Mouse (Mus musculus): ENCODE data around the gene Vwa3b. TPM values are rescaled to one million over a fixed set of nuclear protein-coding genes. Genes with fewer than 3 reads are reported as not detected.

Gene Vwa3b
- polyA plus RNA-seq, 1 experiment from 2014 or later, result 0.90 TPM

DNA sequence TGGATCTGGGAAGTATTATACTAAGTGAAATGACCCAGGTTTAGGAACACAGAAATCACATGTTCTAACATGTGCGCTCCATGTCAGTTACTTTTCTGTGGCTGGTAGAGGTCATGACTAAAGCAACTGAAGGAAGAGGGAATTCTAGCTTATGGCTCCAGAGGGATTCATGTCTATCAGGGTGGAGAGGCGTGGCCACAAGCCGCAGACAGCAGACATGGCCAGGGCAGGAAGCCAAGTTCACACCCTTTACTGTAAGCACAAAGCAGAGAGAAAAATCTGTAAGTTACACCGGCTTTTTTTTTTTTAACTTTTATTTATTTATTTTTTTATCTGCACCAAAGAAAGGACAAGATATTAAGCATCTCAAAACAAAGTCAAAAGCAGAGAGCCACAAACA is 119.6 kb downstream of the Vwa3b start:
- Histone ChIP-seq H3K36me3 (ENCODE audit: control insufficient read depth, insufficient read depth, low read length) (no peaks in the 10 kb centered on the region), H3K4me3 (ENCODE audit: low read depth, low read length) (no peak overlapping the region), H3K27me3 (replicated peaks; ENCODE audit: control insufficient read depth, insufficient read depth, low read length) (no peaks in the 10 kb centered on the region), H3K4me1 (ENCODE audit: control insufficient read depth, insufficient read depth, low read length) (no peaks in the 10 kb centered on the region), H3K27ac (ENCODE audit: low read depth, low read length) (no peak overlapping the region), H3K9ac (ENCODE audit: low read length) (no peak overlapping the region), H3K4me2 (ENCODE audit: low read length) (no peak overlapping the region), H3K9me3 (replicated peaks; ENCODE audit: control insufficient read depth, low read length) (no peaks in the 10 kb centered on the region)
- no peak for ATAC-seq
- DNase-seq (ENCODE audit: low spot score), result peak; percentile 36
- WGBS, result 68% methylated on average over 4 of the region's 4 CpGs

DNA sequence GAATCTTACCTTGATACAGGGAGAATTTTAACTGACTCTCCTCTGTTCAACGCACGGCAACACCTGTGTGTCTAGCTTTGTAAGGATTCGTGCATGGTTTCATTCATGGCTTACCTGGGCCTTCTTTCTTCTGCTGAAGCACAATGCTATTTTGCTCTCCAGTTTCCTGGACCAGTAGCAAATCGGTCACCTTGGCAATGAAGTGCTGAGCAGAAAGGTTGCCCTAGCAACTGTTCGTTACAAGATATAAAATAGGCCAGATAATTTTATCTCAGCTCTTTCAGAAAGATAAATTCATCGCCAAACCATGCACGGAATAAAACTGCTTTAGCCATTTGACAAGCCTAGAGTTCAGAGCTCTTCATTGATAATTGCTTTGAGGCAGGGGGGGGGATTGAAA is 123.5 kb downstream of the Vwa3b start:
- no peaks in the 10 kb centered on the region for H3K9me3 ChIP-seq (replicated peaks; ENCODE audit: control insufficient read depth, low read length)
- ATAC-seq (no peak), DNase-seq (ENCODE audit: low spot score) (peak; percentile 33)
- H3K4me1 ChIP-seq (ENCODE audit: control insufficient read depth, insufficient read depth, low read length), result no peaks in the 10 kb centered on the region
- H3K27ac ChIP-seq (ENCODE audit: low read depth, low read length), result no peak overlapping the region
- H3K36me3 ChIP-seq (ENCODE audit: control insufficient read depth, insufficient read depth, low read length), result no peaks in the 10 kb centered on the region
- H3K4me2 ChIP-seq (ENCODE audit: low read length), result no peak overlapping the region
- H3K27me3 ChIP-seq (replicated peaks; ENCODE audit: control insufficient read depth, insufficient read depth, low read length), result no peaks in the 10 kb centered on the region
- H3K4me3 ChIP-seq (ENCODE audit: low read depth, low read length), result no peak overlapping the region
- H3K9ac ChIP-seq (ENCODE audit: low read length), result no peak overlapping the region
- WGBS, result 72% methylated on average over 7 of the region's 7 CpGs

DNA sequence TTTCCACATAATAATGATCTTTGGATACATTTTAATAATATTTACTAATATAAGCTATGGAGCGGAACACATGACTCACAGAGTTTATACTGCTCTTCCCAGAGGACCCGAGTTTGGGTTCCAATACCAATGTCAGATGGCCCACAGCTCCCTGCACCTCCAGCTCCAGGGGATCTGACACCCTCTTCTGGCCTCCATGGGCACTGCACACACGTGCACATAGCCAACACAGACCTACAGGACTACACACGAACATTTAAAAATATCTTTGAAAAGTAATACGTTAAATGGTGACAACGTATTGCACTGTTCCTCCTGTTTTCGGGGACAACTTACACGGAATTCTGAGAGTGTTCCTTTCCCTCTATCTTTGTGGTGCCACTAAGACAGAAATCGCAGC is 125.5 kb downstream of the Vwa3b start:
- H3K4me1 ChIP-seq (ENCODE audit: control insufficient read depth, insufficient read depth, low read length), result no peaks in the 10 kb centered on the region

GRCm38 (mm10) chr1:37166066-37166465 is 139.7 kb downstream of the Vwa3b start:
- no peaks in the 10 kb centered on the region for H3K36me3 ChIP-seq (ENCODE audit: control insufficient read depth, insufficient read depth, low read length)
- H3K4me1 ChIP-seq (ENCODE audit: control insufficient read depth, insufficient read depth, low read length), result peaks cover 2% of the 10 kb centered on the region; the same call in 1 of the 2 replicates
- H3K27ac ChIP-seq (ENCODE audit: low read depth, low read length), result no peak overlapping the region
- ATAC-seq, result no peak
- peak; percentile 64 for DNase-seq (ENCODE audit: low spot score)
- 16% methylated on average over 6 of the region's 6 CpGs for WGBS
- H3K9me3 ChIP-seq (replicated peaks; ENCODE audit: control insufficient read depth, low read length), result peaks cover 3% of the 10 kb centered on the region; the same call in 1 of the 2 replicates
- H3K27me3 ChIP-seq (replicated peaks; ENCODE audit: control insufficient read depth, insufficient read depth, low read length), result no peaks in the 10 kb centered on the region
- H3K4me2 ChIP-seq (ENCODE audit: low read length), result no peak overlapping the region
- no peak overlapping the region for H3K9ac ChIP-seq (ENCODE audit: low read length)
- H3K4me3 ChIP-seq (ENCODE audit: low read depth, low read length), result no peak overlapping the region

More for the DNA sequence above, 125.5 kb downstream of the Vwa3b start:
- WGBS, result 93% methylated on average over 9 of the region's 9 CpGs
- ATAC-seq, result no peak
- H3K36me3 ChIP-seq (ENCODE audit: control insufficient read depth, insufficient read depth, low read length), result no peaks in the 10 kb centered on the region
- no peak for DNase-seq (ENCODE audit: low spot score)
- H3K9ac ChIP-seq (ENCODE audit: low read length), result no peak overlapping the region
- H3K9me3 ChIP-seq (replicated peaks; ENCODE audit: control insufficient read depth, low read length), result no peaks in the 10 kb centered on the region
- no peak overlapping the region for H3K4me3 ChIP-seq (ENCODE audit: low read depth, low read length)
- no peak overlapping the region for H3K4me2 ChIP-seq (ENCODE audit: low read length)
- no peak overlapping the region for H3K27ac ChIP-seq (ENCODE audit: low read depth, low read length)
- H3K27me3 ChIP-seq (replicated peaks; ENCODE audit: control insufficient read depth, insufficient read depth, low read length), result no peaks in the 10 kb centered on the region

DNA sequence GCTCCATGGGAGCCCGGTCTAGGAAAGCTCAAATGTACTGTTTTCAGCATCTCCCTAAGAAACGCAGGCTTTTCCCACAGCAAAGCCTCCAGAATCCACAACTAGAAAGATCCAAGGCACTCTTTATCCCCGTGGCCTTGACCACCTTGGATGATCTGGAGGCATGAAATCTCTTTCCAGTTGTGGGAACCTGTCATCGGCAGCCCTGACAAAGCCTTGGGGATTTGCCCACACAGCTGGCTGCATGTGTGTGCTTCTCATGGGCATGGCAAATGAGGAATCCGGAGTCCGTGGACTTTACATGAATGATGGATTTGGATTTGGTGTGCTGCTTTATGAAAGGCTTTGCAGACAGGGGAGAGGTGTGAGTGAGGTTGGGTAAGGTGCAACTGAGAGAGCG is 141.5 kb downstream of the Vwa3b start:
- Histone ChIP-seq H3K27ac (ENCODE audit: low read depth, low read length) (no peak overlapping the region), H3K4me2 (ENCODE audit: low read length) (no peak overlapping the region), H3K27me3 (replicated peaks; ENCODE audit: control insufficient read depth, insufficient read depth, low read length) (no peaks in the 10 kb centered on the region), H3K4me3 (ENCODE audit: low read depth, low read length) (no peak overlapping the region), H3K9me3 (replicated peaks; ENCODE audit: control insufficient read depth, low read length) (0 out of 2 replicates have a peak, but pooled peaks cover 3% of the 10 kb centered on the region), H3K36me3 (ENCODE audit: control insufficient read depth, insufficient read depth, low read length) (no peaks in the 10 kb centered on the region), H3K9ac (ENCODE audit: low read length) (no peak overlapping the region), H3K4me1 (ENCODE audit: control insufficient read depth, insufficient read depth, low read length) (peaks cover 2% of the 10 kb centered on the region; the same call in 1 of the 2 replicates)
- ATAC-seq, result no peak
- 87% methylated on average over 7 of the region's 7 CpGs for WGBS
- DNase-seq (ENCODE audit: low spot score), result no peak

DNA sequence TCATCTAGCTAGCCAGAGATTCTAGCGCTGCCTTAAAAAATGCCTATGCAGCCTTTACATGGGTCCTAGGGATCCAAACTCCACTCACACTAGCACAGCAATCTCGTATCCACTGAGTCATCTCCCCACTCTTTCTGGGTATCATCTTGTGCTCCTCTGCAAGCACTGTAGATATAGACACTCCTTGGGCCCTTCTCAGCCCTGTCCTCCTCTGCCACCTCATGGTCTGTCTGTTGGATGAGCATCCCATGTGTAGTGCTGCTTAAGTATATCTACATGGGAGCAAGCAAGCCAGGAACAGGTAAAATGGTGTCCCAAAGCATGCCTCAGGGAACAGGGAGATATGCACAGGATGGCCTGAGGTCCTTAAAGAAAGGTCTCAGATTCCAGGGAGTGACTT is 151.5 kb downstream of the Vwa3b start:
- Histone ChIP-seq H3K9ac (ENCODE audit: low read length) (no peak overlapping the region), H3K4me1 (ENCODE audit: control insufficient read depth, insufficient read depth, low read length) (no peaks in the 10 kb centered on the region), H3K9me3 (replicated peaks; ENCODE audit: control insufficient read depth, low read length) (no peaks in the 10 kb centered on the region), H3K4me3 (ENCODE audit: low read depth, low read length) (no peak overlapping the region), H3K27me3 (replicated peaks; ENCODE audit: control insufficient read depth, insufficient read depth, low read length) (no peaks in the 10 kb centered on the region), H3K27ac (ENCODE audit: low read depth, low read length) (no peak overlapping the region), H3K4me2 (ENCODE audit: low read length) (no peak overlapping the region), H3K36me3 (ENCODE audit: control insufficient read depth, insufficient read depth, low read length) (no peaks in the 10 kb centered on the region)
- DNase-seq (ENCODE audit: low spot score) (no peak), ATAC-seq (no peak)
- 90% methylated on average over 2 of the region's 2 CpGs for WGBS

DNA sequence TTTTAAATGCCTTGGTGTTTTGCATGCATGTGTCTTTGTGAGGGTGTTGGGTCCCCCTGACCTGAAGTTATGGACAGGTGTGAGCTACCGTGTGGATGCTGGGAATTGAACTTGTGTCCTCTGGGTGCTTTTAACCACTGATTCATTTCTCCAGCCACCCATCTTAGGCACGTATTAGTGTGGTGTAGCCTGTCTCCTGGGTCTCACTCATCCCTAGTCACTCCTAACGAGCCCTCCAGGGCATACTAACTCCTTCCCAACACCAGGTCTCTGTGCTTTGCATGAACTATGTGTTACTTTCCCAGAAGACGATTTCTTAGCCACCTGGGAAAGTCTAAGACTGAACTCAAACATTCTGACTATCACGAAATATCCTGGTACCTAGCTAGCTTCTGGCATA is 153.5 kb downstream of the Vwa3b start:
- DNase-seq (ENCODE audit: low spot score) (no peak), ATAC-seq (no peak)
- 63% methylated on average over 5 of the region's 5 CpGs for WGBS
- Histone ChIP-seq H3K4me1 (ENCODE audit: control insufficient read depth, insufficient read depth, low read length) (no peaks in the 10 kb centered on the region), H3K9me3 (replicated peaks; ENCODE audit: control insufficient read depth, low read length) (no peaks in the 10 kb centered on the region), H3K36me3 (ENCODE audit: control insufficient read depth, insufficient read depth, low read length) (no peaks in the 10 kb centered on the region), H3K27ac (ENCODE audit: low read depth, low read length) (no peak overlapping the region), H3K9ac (ENCODE audit: low read length) (no peak overlapping the region), H3K4me3 (ENCODE audit: low read depth, low read length) (no peak overlapping the region), H3K4me2 (ENCODE audit: low read length) (no peak overlapping the region), H3K27me3 (replicated peaks; ENCODE audit: control insufficient read depth, insufficient read depth, low read length) (no peaks in the 10 kb centered on the region)

GRCm38 (mm10) chr1:37187050-37187449 is 160.7 kb downstream of the Vwa3b start:
- Histone ChIP-seq H3K4me1 (ENCODE audit: control insufficient read depth, insufficient read depth, low read length) (no peaks in the 10 kb centered on the region), H3K27ac (ENCODE audit: low read depth, low read length) (no peak overlapping the region), H3K9ac (ENCODE audit: low read length) (no peak overlapping the region), H3K4me3 (ENCODE audit: low read depth, low read length) (no peak overlapping the region), H3K9me3 (replicated peaks; ENCODE audit: control insufficient read depth, low read length) (0 out of 2 replicates have a peak, but pooled peaks cover 2% of the 10 kb centered on the region), H3K27me3 (replicated peaks; ENCODE audit: control insufficient read depth, insufficient read depth, low read length) (no peaks in the 10 kb centered on the region), H3K36me3 (ENCODE audit: control insufficient read depth, insufficient read depth, low read length) (no peaks in the 10 kb centered on the region), H3K4me2 (ENCODE audit: low read length) (no peak overlapping the region)
- ATAC-seq (no peak), DNase-seq (ENCODE audit: low spot score) (no peak)
- WGBS, result 39% methylated on average over 6 of the region's 6 CpGs

DNA sequence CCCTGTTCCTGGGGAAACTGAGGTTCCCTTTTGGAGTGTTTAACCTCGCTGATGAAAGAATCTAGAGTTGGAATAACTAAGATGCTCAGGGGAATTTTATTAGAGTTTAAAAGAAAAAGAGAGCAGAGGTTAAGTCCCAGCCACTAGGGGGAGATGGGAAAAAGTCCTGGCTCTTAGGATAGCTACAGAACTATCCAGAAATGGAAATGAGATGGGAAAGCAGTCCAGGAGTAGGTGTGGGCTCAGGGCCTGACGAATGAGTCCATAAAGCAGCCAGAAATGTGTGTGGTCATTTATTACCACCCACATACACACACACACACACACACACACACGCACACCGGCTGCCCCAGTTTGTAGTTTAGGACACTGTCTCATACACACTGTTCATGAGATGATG is 168.2 kb downstream of the Vwa3b start:
- Histone ChIP-seq H3K9me3 (replicated peaks; ENCODE audit: control insufficient read depth, low read length) (0 out of 2 replicates have a peak, but pooled peaks cover 2% of the 10 kb centered on the region), H3K27ac (ENCODE audit: low read depth, low read length) (no peak overlapping the region), H3K4me2 (ENCODE audit: low read length) (no peak overlapping the region), H3K36me3 (ENCODE audit: control insufficient read depth, insufficient read depth, low read length) (no peaks in the 10 kb centered on the region), H3K9ac (ENCODE audit: low read length) (no peak overlapping the region), H3K27me3 (replicated peaks; ENCODE audit: control insufficient read depth, insufficient read depth, low read length) (no peaks in the 10 kb centered on the region), H3K4me1 (ENCODE audit: control insufficient read depth, insufficient read depth, low read length) (no peaks in the 10 kb centered on the region), H3K4me3 (ENCODE audit: low read depth, low read length) (no peak overlapping the region)
- no peak for ATAC-seq
- peak; percentile 37 for DNase-seq (ENCODE audit: low spot score)
- 52% methylated on average over 4 of the region's 4 CpGs for WGBS
